Mouse (Mus musculus) kidney, embryonic 14.5 days (tissue): ENCODE measurements at regions not wholly inside any gene's neighbourhood (a gene's known extent, or its start where the extent isn't known, plus 50 kb on each side); places are given as distances from the start of the nearest gene placed in this dataset.

Experiments used
- ATAC-seq: fragments of 200-750 bp; cut with Nextera tagmentation; 2 replicates; pipeline ENCODE4 v1.8.0; 2017; ENCODE audit warnings: moderate number of reproducible peaks, mild to moderate bottlenecking, moderate TSS enrichment, moderate library complexity; ENCODE audit not compliant: low FRiP score, low TSS enrichment
- H3K27ac ChIP-seq: fragments of 300-500 bp; sonication (generic); 2 replicates; pipeline ENCODE4 v1.5.1; 2014; ENCODE audit warnings: low read depth, mild to moderate bottlenecking, low read length, moderate library complexity, mixed read lengths
- H3K27me3 ChIP-seq: fragments of 300-500 bp; sonication (generic); 2 replicates; pipeline ENCODE4 v1.6.1; 2014; ENCODE audit warnings: mild to moderate bottlenecking, low read length; ENCODE audit not compliant: control insufficient read depth, insufficient read depth
- H3K36me3 ChIP-seq: fragments of 300-500 bp; sonication (generic); 2 replicates; pipeline ENCODE4 v1.6.1; 2014; ENCODE audit warnings: low read length, mixed read lengths; ENCODE audit not compliant: control insufficient read depth, insufficient read depth
- H3K4me1 ChIP-seq: fragments of 300-500 bp; sonication (generic); 2 replicates; pipeline ENCODE4 v1.6.1; 2014; ENCODE audit warnings: low read length, mixed read lengths; ENCODE audit not compliant: control insufficient read depth, insufficient read depth
- H3K4me2 ChIP-seq: fragments of 300-500 bp; sonication (generic); replicated peaks from 2 replicates; pipeline ENCODE4 v1.6.1; 2014; ENCODE audit warnings: low read depth, mild to moderate bottlenecking, low read length
- H3K4me3 ChIP-seq: fragments of 300-500 bp; sonication (generic); 2 replicates; pipeline ENCODE4 v1.5.1; 2014; ENCODE audit warnings: mild to moderate bottlenecking, low read length
- H3K9ac ChIP-seq: fragments of 300-500 bp; sonication (generic); 2 replicates; pipeline ENCODE4 v1.6.1; 2014; ENCODE audit warnings: low read depth, mild to moderate bottlenecking, low read length, moderate library complexity
- H3K9me3 ChIP-seq: fragments of 300-500 bp; sonication (generic); 2 replicates; pipeline ENCODE4 v1.6.1; 2016; ENCODE audit warnings: low read length; ENCODE audit not compliant: control insufficient read depth
- WGBS: fragments of 180-500 bp; shearing (Covaris S2); extraction: QIAGEN DNeasy Blood & Tissue Kit; methylation state at CpG from one replicate; pipeline ENCODE4 v1.1.7; 2014; 5-methylcytosine and 5-hydroxymethylcytosine counted together

DNA sequence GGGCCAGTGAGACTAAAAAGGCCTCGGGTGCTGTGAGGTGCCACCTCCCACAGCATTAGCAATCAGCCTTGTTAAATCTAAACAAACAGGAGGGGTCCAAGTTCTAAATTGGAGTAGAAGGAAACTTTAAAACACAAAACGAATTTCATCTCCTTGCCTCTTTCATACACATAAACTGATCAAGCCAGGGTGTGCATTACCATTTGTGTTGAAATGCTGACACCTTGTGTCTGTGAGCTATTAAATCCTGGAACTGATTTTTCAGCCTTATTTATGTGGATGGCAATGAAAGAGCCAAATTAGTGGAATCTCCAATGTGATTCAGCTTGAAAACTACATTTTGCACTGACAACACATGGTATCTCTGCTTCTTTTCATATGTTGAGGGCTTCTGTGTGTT is 114.8 kb downstream of the Pcsk1 start:
- Histone ChIP-seq H3K4me3 (no peak overlapping the region), H3K27ac (no peak overlapping the region), H3K9me3 (no peaks in the 10 kb centered on the region), H3K27me3 (no peaks in the 10 kb centered on the region), H3K4me1 (no peaks in the 10 kb centered on the region), H3K4me2 (no peak overlapping the region), H3K36me3 (no peaks in the 10 kb centered on the region), H3K9ac (no peak overlapping the region)
- ATAC-seq = no peak
- WGBS = 25% methylated on average over 2 of the region's 2 CpGs

DNA sequence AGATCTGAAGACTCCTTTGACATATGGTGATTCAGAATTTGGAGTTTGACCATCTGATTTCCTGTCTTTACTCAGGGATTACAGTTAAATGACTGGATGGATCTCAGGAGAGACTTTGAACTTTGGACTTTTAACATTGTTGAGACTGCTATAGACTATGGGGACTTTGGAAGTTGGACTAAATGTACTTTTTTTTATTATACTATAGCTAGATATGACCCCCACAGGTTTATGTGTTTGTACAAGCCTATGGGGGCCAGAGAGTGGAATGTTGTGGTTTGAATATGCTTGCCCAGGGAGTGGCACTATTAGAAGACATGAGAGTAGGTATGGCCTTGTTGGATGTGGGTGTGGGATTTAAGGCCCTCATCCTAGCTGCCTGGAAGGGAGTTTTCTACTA is 134.3 kb downstream of the Pcsk1 start:
- Histone ChIP-seq H3K4me2 (no peak overlapping the region), H3K36me3 (no peaks in the 10 kb centered on the region), H3K27ac (no peak overlapping the region), H3K27me3 (no peaks in the 10 kb centered on the region), H3K9ac (no peak overlapping the region), H3K9me3 (no peaks in the 10 kb centered on the region), H3K4me1 (no peaks in the 10 kb centered on the region), H3K4me3 (no peak overlapping the region)
- no peak for ATAC-seq

DNA sequence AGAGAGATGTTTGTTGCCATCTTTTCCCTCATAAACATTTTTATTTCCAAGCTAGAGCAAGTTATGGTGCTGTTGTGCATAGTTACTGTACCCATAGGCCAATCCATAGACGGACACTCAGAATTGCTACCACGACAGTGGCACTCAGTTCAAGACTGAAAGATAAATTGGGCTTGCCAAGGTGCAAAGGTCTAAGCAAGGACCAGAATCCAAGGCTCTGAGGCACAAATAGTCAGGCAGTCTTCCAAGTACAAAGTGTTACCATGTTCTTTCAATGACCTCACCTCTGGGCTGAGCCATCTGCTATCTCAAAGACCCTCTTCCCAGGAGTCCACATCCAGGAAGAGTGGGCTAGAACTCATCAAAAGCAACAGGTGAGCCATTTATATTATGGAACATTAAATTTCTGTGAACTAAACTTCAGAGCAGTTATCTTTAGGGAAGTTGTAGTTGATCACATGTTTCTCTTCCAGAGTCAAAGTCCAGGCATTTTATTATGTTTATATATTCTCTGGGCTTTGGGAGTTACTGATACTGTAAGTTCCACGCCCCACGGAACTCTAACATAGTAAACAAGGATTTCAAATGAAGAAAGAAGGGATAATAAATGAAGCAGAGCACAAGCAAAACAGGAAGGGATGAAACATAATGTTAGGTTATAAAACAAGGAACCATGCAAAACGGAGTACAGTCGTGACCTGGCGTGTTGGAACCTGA is 136.1 kb downstream of the Pcsk1 start:
- 81% methylated on average over 7 of the region's 7 CpGs for WGBS
- no peak for ATAC-seq
- Histone ChIP-seq H3K4me1 (no peaks in the 10 kb centered on the region), H3K4me3 (no peak overlapping the region), H3K9me3 (no peaks in the 10 kb centered on the region), H3K9ac (no peak overlapping the region), H3K36me3 (no peaks in the 10 kb centered on the region), H3K4me2 (no peak overlapping the region), H3K27me3 (no peaks in the 10 kb centered on the region), H3K27ac (no peak overlapping the region)

DNA sequence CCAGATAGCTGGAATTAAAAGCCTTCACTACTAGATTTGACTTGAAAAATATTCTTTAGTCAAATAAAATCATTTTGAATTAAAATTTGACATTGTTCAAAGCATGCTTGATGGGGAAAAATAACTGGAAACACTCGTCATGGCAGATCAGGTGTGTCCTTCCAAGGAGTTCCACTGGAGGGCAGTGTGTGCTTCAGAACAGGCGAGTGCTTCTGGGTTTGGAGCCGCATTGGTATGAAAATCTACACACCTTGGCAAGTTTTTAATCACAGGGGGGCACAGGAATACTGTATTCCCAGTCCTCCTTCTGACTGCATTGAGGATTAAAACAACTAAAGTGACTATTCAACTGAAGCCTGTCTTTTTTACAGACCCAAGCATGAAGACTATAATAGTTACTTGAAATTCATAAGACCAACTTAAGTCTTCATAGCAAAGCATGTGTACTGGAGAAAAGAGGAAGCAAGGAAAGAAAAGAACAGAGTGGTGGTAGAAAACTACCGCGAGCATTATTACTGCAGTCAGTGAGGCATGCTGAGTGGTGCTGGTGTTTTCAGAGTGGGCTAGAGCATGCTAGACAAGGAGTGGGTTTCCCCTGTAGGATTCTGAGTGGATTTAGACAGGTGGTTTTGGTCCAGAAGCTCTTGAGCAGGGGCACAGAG is 138.1 kb downstream of the Pcsk1 start:
- no peaks in the 10 kb centered on the region for H3K36me3 ChIP-seq
- no peaks in the 10 kb centered on the region for H3K9me3 ChIP-seq
- ATAC-seq = 0 out of 2 replicates have a peak, but pooled peaks have one; percentile 39
- no peaks in the 10 kb centered on the region for H3K4me1 ChIP-seq
- H3K9ac ChIP-seq = no peak overlapping the region
- no peak overlapping the region for H3K27ac ChIP-seq
- no peak overlapping the region for H3K4me2 ChIP-seq
- no peak overlapping the region for H3K4me3 ChIP-seq
- no peaks in the 10 kb centered on the region for H3K27me3 ChIP-seq
- WGBS = 27% methylated on average over 5 of the region's 5 CpGs

- Histone ChIP-seq H3K9me3 (no peaks in the 10 kb centered on the region), H3K36me3 (no peaks in the 10 kb centered on the region), H3K4me1 (no peaks in the 10 kb centered on the region), H3K4me2 (no peak overlapping the region), H3K27ac (no peak overlapping the region), H3K27me3 (no peaks in the 10 kb centered on the region), H3K4me3 (no peak overlapping the region), H3K9ac (no peak overlapping the region)
- WGBS = 73% methylated on average over 2 of the region's 2 CpGs
- ATAC-seq = no peak; the same call in 1 of the 2 replicates
These were observed 146.8 kb downstream of the Pcsk1 start for GRCm38 (mm10) chr13:75236424-75236823.
